Mouse (Mus musculus): ENCODE measurements around the gene Gphb5.
"Not testable (repeated sequence)": the region's sequence is repeated elsewhere in the genome, so short reads cannot be mapped to it uniquely, and the experiment has no call there.

The Gphb5 gene

DNA sequence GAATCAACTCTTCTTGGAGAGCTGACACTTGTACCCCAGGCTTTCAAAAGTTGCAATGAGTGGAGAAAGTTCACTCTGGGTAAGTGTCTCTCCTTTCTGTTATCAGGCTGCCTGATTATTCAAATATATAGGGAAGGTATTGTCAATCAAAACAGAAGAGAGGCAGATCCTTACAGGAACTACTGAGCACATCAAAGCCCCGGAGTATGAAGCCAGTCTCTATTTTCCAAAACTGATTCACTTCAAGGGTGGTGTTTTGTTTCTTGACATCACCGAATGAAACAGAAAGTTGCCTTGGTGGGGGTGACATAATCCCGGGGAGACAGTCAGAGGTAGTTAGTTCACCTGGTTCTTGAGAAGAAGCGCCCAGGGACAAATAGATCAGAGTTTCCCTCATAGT is at the start of gene Gphb5:
Gphb5 (minus strand) TSS at position 101 of the 400 bp plus-strand sequence.
- no peak for DNase-seq (ENCODE audit: low spot score in 2 of 2)

DNA sequence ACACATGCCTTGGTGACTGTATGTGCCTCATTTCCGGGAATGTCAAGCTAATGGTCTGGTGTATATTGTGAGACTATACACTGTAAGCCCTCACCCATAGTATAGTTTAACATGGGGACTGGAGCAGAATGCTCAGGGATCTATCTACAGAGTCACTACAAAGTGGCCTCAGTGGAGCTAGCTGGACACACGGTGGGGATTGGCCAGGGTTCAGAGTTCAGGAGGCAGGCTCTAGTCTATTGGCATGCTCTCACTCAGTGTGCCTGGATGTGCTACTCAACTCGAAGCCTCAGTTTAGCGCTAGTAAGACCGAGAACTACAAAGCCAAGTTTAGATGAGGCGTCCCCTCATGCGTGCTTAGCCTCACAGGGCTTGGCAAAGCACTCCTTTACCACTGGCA is 49.6 kb upstream of the Gphb5 start:
- DNase-seq (ENCODE audit: low spot score in 2 of 2) = no peak

GRCm38 (mm10) chr12:75464016-75464769 is 47.6 kb upstream of the Gphb5 start:
- no peak for DNase-seq (ENCODE audit: low spot score in 2 of 2)

DNA sequence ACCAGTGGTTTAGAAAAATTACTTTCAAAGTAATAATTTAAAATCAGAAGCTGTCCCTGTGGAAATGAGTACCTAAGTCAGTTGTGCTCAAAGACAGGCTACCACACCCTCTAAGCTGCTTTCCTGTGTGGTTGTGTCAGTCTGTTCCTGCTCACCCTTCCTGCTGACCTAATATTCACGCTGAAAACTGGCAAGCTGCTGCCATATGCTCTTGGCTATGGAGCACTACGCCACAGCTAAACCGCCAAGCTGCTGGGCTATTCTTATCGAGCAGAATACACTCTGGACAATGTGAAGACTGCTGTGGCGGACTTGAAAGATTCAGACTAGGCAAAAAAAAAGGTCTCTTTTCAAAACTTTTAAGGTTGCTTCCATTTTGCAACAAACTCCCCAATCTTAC is 44.0 kb upstream of the Gphb5 start:
- DNase-seq (ENCODE audit: low spot score in 2 of 2) = no peak

GRCm38 (mm10) chr12:75459656-75460055 is 43.1 kb upstream of the Gphb5 start:
- no peak for DNase-seq (ENCODE audit: low spot score in 2 of 2)

DNA sequence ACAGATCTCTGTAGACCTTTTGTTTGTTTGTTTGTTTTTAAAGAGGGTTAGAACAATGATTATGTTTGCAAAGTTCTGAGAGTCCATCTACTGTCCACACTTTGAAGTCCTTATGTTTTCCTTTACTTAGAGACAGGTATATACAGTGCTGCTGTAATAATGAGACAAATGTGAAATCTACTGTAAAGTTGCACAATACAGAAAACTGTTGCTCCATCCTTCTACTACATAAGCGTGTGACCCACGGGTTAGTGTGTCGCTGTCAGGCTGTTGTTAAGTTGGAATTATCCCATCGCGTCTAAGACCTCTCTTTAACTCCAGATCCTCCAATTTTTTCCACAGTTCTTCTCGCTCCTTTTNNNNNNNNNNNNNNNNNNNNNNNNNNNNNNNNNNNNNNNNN is 36.9 kb upstream of the Gphb5 start:
- no peak for DNase-seq (ENCODE audit: low spot score in 2 of 2)

GRCm38 (mm10) chr12:75453027-75453426 is 36.4 kb upstream of the Gphb5 start:
- no peak for DNase-seq (ENCODE audit: low spot score in 2 of 2)

- no peak for DNase-seq (ENCODE audit: low spot score in 2 of 2)
Measured at GRCm38 (mm10) chr12:75450592-75450991, 34.0 kb upstream of the Gphb5 start.

- no peak for DNase-seq (ENCODE audit: low spot score in 2 of 2)
Measured at GRCm38 (mm10) chr12:75450011-75450410, 33.4 kb upstream of the Gphb5 start.

GRCm38 (mm10) chr12:75449475-75449966 is 32.9 kb upstream of the Gphb5 start:
- DNase-seq (ENCODE audit: low spot score in 2 of 2) = no peak

- DNase-seq (ENCODE audit: low spot score in 2 of 2) = peak in 1 of 2 experiments; percentile 25
Measured at GRCm38 (mm10) chr12:75448921-75449320, 32.3 kb upstream of the Gphb5 start.

GRCm38 (mm10) chr12:75446245-75446644 is 29.7 kb upstream of the Gphb5 start:
- DNase-seq (ENCODE audit: low spot score in 2 of 2) = no peak

DNA sequence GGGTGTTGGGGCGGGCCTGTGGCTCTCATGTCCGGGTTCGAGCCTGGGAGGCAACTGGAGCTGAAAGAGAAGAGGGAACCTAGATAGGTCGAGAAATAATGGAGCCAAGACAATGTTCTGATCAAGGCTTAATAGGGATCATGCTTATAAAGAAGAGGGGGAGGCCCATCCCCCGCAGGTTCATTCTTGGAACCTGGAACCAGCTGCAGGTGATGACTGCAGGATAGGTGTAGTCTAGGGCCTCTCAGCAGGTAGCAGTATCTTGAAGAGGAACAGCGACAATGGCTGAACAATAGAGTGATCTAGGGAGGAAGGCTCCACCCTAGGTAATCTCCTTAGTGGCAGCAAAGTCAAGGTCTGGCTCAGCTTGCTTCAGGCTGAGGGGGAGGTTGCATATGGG is 15.8 kb upstream of the Gphb5 start:
- not testable (repeated sequence) for DNase-seq (ENCODE audit: low spot score in 2 of 2)

DNA sequence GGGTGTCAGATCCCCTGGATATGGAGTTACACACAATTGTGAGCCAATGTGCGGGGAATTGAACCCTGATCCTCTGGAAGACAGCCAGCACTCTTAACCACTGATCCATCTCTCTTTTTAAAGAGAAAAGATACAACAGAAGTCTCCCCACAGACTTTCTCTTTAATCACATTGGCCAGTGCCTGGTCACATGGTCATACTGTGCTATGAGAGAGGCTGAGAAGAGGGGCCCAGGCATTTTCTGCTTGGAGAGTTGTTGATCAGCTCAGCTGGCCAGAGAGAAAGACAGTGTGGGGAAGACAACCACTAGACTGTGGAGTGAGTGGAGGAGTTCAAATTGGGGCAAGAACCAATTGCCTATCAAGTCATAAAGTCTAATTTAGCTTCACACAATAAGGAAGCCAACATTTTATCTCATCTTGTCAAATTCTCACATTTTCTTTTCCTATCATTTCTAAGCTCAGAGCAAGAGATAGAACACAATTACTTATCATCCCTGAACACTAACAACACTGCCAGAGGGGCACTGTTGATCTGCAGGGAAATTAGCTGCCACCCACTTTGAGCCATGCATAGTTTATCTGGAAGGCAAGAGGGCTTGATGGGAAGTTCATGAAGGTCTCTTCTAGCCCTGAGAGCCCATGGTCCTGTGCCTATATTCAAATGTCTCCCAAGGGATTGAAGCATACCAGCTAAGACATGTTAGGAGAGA is 13.3 kb upstream of the Gphb5 start:
- DNase-seq (ENCODE audit: low spot score in 2 of 2) = no peak

DNA sequence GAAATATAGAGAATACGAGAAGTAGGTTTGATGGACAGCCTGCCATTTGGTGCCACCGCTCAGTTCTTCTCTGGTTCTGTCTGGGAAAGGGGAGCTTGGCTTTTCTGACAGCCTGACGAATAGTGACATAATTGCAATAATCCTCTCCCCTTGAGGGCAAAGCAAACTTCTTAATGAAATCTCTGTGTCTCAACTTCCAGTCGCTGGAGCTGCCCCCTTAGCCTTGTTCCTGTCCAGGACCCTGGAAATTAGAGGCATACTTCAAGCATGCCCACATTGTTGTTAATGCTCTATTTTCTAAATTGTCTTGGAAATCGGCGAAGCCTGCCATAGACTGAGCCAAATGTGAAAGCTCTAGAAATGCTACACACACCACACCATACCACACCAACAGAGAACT is 12.1 kb upstream of the Gphb5 start:
- no peak for DNase-seq (ENCODE audit: low spot score in 2 of 2)

- no peak for DNase-seq (ENCODE audit: low spot score in 2 of 2)
Measured at GRCm38 (mm10) chr12:75425882-75426281, 9.3 kb upstream of the Gphb5 start.

DNA sequence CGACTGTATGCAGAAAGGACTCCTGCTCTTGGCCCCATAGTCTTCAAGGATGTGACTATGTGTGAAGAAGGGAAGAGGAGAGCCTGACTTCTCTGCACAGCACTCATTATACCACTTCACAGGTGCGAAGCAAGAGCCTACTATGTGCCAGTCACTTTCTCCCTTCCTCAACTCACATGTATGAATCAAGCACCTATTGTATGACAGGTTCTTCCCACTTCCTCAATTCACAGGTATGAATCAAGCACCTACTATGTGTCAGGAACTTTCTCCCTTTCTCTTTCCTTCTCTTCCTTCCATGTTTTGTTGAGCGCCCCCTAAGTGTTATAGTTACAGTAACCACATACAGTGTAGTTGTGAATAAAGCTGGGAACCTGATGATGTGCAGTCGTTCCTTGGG is 8.2 kb upstream of the Gphb5 start:
- no peak for DNase-seq (ENCODE audit: low spot score in 2 of 2)

DNA sequence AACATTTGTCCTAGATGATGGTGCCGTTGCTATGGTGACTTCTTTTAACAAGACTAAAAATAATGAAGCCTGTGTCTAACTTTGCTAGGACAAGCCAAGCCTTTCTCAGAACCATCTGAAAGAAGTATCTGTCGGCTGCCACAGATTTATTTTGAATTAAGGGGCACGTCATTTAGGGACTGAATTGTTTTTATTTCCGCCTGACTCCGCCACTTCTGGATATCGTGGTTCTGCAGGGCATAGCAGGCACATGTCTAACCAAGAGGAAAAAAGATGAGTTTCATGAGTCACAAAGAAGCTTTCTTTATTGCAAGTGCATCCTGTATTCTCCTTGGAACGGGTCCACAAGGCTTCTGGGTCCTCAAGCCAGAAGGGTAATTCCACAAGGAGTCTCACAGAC is 7.8 kb upstream of the Gphb5 start:
- no peak for DNase-seq (ENCODE audit: low spot score in 2 of 2)

GRCm38 (mm10) chr12:75414991-75415390 is 1.6 kb downstream of the Gphb5 start:
- no peak for DNase-seq (ENCODE audit: low spot score in 2 of 2)

- no peak for DNase-seq (ENCODE audit: low spot score in 2 of 2)
Measured at GRCm38 (mm10) chr12:75412964-75413363, 3.6 kb downstream of the Gphb5 start.

DNA sequence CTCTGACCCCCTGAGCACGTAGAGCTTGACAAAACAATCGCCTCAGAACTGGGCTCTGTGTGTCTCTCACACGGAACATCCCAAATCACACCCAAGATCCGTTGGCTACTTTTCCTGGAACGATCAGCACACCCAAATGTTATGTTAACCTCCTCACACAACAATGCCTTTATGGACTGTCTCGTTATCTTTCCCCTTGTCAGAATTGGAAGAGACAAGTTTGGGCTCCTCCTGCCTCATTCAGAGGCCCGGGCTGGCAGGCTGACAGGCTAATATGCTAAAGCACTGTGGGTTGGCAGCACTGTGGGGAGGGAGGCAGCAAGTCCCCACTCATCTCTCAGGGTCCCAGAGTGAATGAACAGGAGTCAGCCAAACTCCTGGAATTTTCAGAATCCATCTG is 19.5 kb downstream of the Gphb5 start:
- DNase-seq (ENCODE audit: low spot score in 2 of 2) = no peak

GRCm38 (mm10) chr12:75396616-75397015 is 20.0 kb downstream of the Gphb5 start:
- no peak for DNase-seq (ENCODE audit: low spot score in 2 of 2)

All from spleen, postnatal 4 days (tissue).